Mouse (Mus musculus): Measurements from ENCODE around the gene Hilpda.

GRCm38 (mm10) chr6:29245272-29246120 is 26.8 kb upstream of the Hilpda start:
- TF ChIP-seq CTCF (IDR thresholded peaks at IDR 0.05; ENCODE audit: low read depth, low read length): no peak
- TF ChIP-seq POLR2A (IDR thresholded peaks at IDR 0.05; ENCODE audit: extremely low read depth, insufficient read depth, low read length): no peak
